Mouse (Mus musculus): ENCODE data around the gene Nup153.

Gene Nup153

DNA sequence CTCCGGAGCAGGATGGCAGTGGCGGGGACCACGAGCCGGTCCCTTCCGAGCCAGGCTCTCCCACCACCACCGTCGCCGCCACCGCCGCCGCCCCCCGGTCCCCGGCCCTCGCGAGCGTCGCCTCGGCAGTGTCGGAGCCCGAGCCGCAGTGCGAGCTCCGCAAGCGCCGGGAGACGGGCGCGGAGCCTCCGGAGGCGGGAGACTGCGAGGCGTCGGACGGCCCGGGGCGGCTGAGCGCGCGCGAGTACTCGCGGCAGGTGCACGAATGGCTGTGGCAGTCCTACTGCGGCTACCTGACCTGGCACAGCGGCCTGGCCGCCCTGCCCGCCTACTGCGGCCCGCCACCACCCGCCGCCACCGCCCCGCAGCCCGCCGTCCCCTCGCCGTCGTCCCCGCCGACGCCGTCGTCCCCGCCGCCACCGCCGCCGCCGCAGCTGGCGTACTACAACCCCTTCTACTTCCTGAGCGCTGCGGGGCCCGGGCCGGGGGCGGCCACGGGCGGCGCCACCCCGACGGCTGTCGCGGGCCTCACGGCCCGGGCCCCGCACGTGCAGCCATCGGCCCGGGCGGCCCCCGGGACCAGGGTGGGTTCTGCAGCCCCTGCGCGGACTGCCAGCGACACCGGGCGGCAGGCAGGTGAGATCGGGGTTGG, 58.0 kb downstream of the Nup153 start:
- DNase-seq (ENCODE audit: low spot score), result no peak

DNA sequence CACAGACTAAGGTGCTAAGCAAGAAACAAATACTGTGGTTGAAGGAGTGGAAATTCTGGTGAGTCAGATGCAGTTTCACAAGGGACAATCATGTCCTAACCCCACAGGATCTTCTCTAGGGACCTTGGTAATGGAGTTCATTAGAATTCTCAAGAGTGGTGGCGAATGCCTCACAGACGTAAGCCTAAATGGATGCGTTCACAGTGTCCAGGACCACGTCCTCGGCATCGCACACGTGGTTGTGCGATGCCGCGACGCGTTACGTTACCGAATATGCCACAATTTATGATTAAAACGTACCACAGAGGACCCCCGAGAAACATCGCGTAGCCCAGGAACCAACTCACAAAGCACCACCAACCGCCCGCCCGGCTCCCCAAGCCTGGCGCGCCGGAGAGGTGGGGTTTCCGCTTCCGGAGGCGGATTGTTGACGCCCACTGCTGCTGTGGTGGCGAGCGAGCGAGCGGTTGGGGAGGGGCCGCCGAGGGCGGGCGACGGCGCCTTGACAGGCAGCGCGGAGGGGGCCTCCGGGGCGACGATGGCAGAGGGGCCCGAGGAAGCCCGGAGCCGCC, 58.6 kb downstream of the Nup153 start, which contains the start of gene Fam8a1:
Gene Fam8a1, plus strand, starts transcription at position 475 of the 572 bp plus-strand sequence.
- DNase-seq (ENCODE audit: low spot score), result peak; percentile 81

DNA sequence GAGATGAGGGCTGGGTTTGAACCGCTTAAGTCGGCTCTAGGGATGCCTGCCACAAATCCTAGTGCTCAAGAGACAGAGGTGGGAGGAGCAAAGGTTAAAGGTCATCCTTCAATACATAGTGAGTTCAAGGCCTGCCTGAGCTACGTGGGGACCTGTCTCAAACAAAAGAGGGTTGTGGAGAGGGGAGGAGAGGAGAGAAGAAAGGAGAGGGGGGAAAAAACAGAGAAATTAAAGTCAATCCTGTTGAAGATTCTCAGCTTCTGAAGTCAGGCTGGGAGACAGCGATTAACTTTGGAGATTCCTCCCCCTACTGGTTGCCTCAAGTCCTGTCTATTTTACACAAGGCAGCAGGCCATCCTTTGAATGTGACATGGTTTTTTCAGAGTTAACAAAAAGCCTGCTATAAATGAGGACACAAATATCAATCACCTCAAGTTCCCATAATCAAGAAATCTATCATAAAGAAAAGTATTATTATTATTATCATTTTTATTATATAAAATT, 64.2 kb downstream of the Nup153 start:
- DNase-seq (ENCODE audit: low spot score), result peak; percentile 55

DNA sequence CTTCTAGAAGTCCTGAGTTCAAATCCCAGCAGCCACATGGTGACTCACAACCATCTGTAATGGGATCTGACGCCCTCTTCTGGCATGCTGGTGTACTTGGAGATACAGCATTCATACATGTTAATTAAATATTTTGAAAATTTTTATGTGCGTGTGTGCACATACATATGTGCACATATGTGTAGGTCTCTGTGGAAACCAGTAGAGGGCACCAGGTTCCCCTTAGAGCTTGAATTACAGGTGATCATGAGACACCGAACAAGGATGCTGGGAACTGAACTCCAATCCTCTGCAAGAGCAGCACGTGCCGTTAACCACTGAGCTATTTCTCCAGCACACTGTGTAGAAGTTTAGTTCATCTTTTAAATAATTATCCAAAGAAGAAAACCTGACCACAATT, 68.5 kb downstream of the Nup153 start:
- no peak for DNase-seq (ENCODE audit: low spot score)

DNA sequence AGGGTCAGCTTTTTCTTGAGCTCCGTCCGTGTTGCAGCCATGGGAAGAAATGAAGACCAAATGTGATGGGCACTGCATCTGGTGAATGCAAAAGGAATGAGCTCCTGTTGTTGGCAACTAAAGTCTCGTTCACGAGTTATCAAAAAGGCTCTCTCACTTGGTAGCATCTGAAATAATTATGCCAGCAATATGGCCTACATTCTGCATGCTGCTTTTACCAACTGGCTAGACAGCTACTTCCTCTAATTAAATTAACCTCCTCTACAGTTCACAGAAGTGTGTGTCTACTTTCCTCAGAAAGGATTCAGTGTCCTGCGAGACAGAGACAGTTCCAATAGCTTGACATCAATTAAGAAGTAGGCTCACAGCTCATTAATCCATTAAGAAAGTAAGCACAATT, 73.2 kb downstream of the Nup153 start:
- DNase-seq (ENCODE audit: low spot score), result no peak

DNA sequence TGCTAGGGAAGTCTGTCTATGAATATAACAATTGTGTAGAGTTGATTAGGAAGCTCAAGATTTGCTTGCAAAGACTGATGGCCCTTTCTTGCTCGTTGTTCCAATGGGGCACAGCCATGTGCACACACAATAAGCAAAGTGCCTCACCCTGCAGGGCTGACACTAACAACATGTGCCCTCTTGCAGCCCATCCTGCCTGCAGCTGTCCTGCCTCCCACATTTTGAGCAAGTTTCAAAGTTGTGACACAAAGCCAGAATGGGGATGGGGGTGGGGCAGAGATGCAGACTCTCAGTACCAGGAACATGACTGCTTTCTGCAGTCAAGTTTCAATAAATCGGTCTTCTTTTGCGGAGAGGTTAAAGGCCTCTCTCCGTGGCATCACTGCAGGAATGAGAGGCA, 74.1 kb downstream of the Nup153 start:
- DNase-seq (ENCODE audit: low spot score), result no peak

DNA sequence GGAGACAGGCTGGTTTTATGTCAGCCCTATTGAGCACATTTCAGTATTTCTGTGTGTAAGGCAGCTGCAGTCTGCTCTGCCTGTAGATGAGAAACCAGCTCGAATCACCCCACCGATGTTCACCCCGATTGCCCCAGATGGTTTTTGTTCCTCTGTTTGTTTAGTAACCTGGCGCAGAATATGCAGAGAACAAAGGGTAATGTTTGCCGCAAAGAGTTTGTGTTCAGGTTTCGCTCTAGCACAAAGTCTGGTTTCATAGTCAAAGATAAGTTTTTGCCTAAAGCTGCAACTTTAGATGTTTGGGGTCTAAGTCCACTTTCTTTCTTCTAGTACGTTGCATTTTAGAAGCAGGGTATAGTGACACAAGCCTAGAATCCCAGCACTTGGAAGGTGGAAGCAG, 75.1 kb downstream of the Nup153 start:
- DNase-seq (ENCODE audit: low spot score), result no peak

DNA sequence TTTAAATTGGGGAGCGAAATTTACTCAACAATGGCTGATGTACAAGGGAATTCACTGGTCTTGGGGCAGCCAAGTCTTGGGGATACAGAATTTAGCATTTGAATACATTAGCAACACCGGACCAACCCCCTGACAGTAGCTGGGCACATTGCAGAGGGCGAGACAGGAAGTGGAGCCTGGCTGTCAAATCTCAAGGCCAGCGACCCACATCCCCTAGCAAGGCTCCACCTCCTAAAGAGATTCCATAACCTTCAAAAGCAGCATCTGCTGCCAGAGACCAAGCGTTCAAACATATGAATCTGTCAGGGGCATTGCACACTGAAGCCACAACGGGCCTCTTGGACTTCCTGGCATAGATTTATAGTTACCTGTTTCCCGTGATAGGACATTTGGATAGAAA, 75.9 kb downstream of the Nup153 start:
- no peak for DNase-seq (ENCODE audit: low spot score)

DNA sequence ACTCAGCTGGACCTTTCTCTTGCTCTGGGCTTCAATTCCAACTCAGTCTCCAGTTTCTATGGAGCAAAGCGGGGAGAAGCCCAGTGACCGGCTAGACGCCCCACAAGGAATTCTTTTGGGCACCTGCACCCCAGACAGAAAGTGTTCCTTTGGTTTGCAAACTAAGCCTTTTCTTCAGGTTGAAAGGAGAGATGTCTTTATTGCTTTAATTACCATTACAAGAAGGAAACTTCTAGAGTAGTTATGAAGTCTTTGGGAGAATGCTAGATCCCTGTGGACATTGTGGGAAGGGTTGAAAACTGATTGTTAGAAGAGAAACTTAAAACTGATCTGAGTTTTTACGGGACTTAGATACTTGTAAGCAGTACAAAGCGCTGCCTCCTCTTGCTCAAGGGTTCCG, 82.3 kb downstream of the Nup153 start:
- DNase-seq (ENCODE audit: low spot score), result no peak

DNA sequence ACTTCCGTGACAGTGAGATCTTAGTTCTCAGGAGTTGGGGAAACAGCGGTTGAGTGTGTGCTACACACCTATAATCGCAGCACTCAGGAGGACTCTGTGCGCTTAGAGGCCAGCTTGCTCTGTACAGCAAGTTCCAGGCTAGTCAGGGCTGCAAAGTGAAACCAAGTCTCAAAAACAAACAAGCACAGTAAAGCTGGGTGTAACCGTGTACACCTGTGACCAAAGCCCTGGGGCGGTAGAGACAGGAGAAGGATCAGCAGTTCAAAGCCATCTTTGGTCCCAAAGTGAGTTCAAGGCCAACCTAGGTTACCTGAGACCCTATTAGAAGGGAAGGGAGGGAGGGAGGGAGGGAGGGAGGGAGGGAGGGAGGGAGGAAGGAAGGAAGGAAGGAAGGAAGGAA, 83.6 kb downstream of the Nup153 start:
- DNase-seq (ENCODE audit: low spot score), result no peak

DNA sequence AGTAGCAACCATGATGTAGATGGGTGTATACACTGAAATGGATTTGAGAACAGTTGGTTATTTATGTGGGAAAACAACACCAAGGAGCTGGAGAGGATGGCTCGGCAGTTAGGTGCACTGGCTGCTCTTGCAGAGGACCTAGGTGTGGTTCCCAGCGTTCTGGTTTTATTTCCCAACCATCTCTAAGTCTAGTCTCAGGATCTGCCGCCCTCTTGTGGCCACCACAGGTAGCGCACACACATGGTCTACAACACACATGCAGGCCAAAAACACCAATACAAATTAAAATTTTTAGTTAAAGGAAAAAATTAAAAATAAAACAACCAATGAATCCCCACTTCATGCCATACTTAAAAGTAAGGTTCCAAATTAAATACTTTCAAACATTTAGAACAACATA, 85.4 kb downstream of the Nup153 start:
- DNase-seq (ENCODE audit: low spot score), result no peak

DNA sequence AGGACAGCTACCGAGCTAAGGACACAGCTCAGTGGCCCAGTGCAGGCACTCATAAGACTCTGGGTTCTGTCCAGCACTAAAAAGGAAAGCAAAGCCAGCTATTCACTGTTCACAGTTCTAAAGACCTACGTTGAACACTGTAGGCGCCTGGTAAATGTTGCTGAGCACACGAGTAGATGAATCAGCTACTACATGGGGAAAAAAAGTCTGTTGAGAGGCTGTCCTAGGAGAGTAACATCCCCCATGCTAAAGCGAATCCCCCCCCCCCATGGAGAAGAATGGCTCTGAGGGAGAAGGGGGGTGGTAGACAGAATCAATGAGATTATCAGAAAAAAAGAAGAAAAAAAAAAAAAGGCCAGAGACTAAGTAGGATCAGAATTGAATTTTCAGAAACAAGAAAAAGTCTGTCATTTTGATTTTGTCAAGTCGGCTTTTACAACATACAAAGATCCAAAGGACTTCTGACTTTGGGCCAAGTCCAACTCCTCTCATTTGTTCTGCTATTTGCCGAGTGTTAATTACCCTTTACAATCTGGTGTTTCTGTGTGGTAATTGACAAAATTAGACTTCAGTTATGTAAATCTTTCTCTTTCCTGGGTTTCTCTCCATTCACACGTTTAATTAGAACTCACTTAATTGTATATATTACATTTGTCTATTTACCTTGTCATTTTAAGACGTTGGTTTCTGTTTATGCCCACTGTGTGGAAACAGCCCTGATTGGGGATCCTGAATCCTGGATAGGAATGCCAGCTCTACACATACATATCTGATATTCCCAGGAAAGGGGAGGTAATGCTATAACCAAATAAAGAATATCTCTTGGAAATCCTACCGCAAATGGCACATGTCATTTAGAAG, 86.9 kb downstream of the Nup153 start:
- DNase-seq (ENCODE audit: low spot score), result no peak

DNA sequence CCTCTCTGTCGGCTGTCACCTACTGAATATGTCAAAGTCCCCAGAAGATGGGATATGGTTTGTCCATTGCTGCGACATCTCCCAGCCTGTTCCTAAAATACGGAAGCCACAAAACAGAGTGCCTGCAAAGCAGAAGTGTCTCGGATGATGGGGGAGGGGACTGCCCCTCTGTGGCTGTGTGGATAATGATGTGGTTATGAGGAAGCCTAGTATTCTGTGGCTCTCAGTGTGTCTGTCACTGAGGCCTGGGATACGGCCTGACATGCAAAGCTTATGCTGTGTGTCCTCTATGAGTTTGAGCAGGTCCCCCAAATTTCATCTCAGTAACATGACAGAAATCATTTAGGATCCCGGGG, 93.6 kb downstream of the Nup153 start:
- DNase-seq (ENCODE audit: low spot score), result no peak

DNA sequence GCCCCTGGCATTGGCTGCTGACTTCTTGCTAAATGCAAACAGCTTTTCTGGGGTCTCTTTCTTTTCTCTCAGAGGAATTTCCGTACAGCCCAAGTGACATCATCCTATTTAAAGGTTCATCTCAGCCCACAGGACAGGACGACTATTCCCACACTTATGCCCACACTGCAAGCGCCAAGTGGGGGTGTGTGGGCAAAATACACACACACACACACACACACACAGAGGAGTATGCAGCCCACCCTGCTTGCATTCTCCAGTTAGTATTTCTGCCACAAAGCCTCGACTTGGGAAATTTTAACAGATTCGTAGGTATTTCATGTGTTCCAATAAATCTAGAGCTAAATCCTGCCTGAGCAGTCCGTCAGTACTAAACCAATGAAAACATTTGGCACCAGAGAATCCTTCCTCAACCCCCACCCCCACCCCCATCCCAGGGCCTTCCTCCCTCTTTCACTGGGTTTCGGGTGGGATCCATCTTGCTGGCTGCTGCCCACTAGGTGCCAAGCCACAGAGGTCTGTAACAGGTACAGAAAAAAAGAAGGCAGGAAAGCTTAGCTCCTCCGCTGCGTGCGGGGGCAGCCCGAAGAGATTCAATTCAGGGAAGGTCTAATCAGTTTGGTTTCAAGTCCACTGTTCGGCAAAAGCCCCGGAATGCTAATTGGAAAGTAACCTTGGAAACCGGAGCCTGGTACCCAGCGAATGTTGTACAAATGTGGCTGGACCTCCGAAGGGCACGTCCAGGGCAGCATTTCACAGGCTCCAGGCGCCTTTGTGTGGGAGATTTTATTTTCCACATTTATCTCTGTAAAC, 94.2 kb downstream of the Nup153 start:
- DNase-seq (ENCODE audit: low spot score), result peak; percentile 47

DNA sequence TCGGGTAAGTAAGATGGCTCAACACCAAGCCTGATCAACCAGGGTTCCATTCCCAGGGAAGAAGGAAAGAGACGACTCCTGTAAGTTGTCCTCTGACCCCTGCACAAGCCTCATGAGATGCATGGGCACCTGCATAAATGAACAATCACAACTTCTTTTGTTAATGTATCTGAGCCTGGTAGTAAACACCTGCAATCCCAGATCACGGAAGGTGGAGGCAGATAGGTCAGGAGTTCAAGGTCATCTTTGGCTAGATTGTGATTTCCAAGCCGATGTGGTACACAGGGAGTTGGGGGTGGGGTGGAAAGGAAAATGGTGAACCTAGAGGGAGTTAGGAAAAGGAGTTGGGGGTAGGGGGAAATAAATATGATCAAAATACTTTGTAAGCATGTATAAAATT, 94.9 kb downstream of the Nup153 start:
- DNase-seq (ENCODE audit: low spot score), result no peak

Measured in left cerebral cortex, adult 11 months (tissue).